Mouse (Mus musculus) T-cell, adult 2 months (primary cell): Measurements from ENCODE around the gene Fv1.

Source experiments
- DNase-seq: peaks from one replicate; pipeline ENCODE4 v3.0.0; 2022; ENCODE audit warnings: low spot score

Fv1 gene

GRCm38 (mm10) chr4:147886158-147886557, 17.4 kb downstream of the Fv1 start:
- no peak for DNase-seq

GRCm38 (mm10) chr4:147887277-147887676, 18.5 kb downstream of the Fv1 start:
- DNase-seq: no peak

DNA sequence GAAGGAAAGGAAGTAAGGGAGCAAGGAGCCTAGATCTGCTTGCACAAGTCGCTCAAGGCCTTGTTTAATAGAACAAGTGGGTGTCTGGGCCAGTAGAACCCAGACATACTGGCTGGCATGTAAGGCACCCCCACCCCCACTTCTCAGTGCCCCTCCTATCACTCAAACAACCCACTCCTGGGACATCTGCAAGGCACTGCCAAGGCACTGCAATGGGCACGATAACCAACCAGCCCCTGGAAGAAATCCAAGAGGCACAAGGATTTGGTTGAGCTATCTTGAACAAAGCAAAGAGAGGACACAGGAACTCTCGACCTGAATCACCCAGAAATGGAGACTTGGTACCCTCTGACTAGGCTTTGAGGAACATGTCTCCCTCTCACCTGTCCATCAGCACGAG, 19.5 kb downstream of the Fv1 start:
- no peak for DNase-seq

- DNase-seq: no peak
Observed at GRCm38 (mm10) chr4:147890341-147890740, 21.6 kb downstream of the Fv1 start.

DNA sequence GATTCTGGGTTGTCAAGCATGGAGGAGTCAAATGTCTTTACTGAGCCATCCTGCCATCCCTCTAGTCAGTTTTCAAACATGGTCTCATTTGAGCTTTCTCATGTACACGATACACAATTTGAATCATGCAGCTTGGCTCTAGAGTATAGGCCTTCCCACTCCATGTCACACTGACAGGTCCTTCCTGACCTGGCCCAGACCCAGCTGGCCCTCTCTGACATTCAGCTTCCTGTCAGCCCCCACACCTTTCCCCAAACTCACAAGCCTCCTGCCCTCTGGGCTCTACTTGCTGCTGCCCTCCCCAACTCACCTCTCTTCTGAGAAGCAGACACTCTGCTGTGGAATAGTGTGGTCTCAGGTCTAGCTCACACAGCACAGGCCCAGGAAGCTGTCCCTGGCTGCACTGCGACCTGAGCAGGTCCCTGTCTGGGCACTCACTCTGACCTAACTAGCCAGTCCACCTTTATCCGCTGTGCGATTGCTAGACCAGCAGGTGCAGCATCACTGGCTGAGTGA, 27.1 kb downstream of the Fv1 start:
- DNase-seq: no peak

GRCm38 (mm10) chr4:147896411-147896810, 27.6 kb downstream of the Fv1 start:
- no peak for DNase-seq

- no peak for DNase-seq
Observed at GRCm38 (mm10) chr4:147897348-147897747, 28.6 kb downstream of the Fv1 start.

DNA sequence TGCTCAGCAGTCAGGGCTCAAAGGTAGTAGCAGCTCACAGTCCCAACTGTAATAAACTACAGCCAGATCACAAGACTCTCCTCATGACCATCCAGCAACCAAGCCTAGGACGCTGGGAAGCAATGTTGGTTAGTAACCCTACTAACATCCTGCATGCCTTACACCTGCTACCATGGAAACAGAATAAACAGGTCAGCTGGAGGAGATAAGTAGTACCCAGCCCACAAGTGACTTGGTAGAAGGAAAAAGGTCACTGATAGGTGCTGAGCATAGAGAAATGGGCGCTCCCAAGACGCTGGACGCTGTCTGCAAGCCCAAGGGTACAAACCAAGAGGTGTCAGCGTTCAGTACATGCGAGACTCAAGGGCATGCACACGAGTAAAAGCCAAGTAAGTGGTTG, 31.7 kb downstream of the Fv1 start:
- no peak for DNase-seq

DNA sequence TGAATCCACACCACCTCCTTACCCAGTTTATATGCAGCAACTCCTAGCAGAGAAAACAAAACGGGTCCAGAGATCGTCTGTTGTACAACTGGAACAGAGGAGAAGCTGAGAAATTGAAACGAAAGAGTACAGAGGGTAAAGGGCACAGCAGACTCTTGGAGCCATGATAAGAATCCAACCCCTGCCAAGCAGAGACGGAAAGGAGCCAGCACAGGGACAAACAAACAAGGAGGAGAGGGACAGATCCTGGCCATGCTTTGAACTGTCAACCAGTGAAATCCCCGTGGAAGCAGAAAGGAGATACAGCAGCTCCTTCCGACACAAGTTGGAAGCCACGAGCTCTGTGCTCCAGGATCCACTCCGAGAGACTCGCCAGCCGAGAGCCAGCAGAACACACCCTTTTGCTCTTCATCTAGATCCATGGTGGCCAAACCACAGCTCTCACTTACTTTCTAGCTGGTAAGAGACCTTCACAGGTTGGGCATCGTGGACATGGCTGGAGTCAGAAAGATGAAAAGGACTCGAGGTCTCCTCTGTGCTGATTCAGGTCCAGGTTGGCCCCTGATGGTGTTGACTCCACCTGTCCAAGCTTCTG, 34.2 kb downstream of the Fv1 start:
- no peak for DNase-seq

GRCm38 (mm10) chr4:147903601-147904000, 34.8 kb downstream of the Fv1 start:
- no peak for DNase-seq

GRCm38 (mm10) chr4:147904313-147905089, 35.7 kb downstream of the Fv1 start, which contains the start of gene Mfn2:
Gene Mfn2 (minus strand): TSS chr4:147904704.
- DNase-seq: peak; percentile 84

GRCm38 (mm10) chr4:147905090-147905659, 36.4 kb downstream of the Fv1 start:
- no peak for DNase-seq

GRCm38 (mm10) chr4:147906230-147906629, 37.5 kb downstream of the Fv1 start:
- no peak for DNase-seq

GRCm38 (mm10) chr4:147909486-147909885, 40.7 kb downstream of the Fv1 start:
- DNase-seq: no peak

DNA sequence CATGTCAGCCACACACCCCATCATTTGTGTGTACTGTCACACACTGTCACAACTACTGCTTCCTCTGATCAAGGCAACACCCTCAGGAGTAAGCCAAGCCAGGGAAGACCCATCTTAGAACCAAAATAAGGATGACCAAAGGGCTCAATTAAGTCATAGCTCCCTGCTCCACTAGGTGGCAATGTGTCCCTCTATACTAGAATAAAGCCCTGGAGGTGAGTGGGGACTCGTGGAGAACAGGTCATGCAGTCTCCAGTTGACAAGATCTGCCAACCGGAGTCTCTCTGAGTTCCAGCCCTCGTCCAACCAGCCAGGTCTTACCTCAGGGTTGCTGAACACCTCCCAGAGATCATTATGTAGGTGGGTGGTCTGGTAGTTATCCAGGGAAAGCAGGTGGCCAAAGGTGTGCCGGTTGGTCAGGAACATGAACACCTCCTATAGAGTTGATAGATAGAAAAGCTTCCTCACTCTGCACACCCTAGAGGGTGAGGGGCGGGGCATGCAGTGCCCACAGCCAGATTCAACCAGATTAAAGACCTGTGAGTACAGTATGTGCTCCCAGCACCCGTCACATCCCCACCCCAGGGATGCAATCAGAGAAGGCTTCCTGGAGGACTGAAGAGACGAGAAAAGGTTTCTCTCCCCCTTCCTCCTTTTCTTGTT, 49.8 kb downstream of the Fv1 start:
- DNase-seq: peak; percentile 11
